Mouse (Mus musculus) ES-E14 (cell line): ENCODE data around the gene Gpr179. TPM values are rescaled to one million over a fixed set of nuclear protein-coding genes. Genes with fewer than 3 reads are reported as not detected.

Experiments used
- DNase-seq: peaks from one replicate; pipeline ENCODE4 v3.0.0-alpha.2; 2013; ENCODE audit warnings: low read depth, low spot score
- H3K27ac ChIP-seq: 2 replicates; pipeline ENCODE4 v1.5.1; 2012; ENCODE audit warnings: low read depth, mild to moderate bottlenecking, low read length, moderate library complexity, mixed read lengths; ENCODE audit not compliant: poor library complexity, insufficient read depth, severe bottlenecking
- H3K36me3 ChIP-seq: 2 replicates; pipeline ENCODE4 v1.6.1; 2012; ENCODE audit warnings: mild to moderate bottlenecking, low read length, moderate library complexity, mixed read lengths; ENCODE audit not compliant: control insufficient read depth, poor library complexity, insufficient read depth, severe bottlenecking
- H3K4me1 ChIP-seq, 2 experiments: fragments of 150-350 bp in 1 of 2; sonication (generic) in 1 of 2; 2 replicates each; pipeline ENCODE4 v1.6.1; 2012; ENCODE audit warnings: low read length in 2 of 2, mild to moderate bottlenecking in 1 of 2, mixed read lengths in 1 of 2; ENCODE audit not compliant: control insufficient read depth in 2 of 2, insufficient read depth in 2 of 2, poor library complexity in 1 of 2
- H3K4me3 ChIP-seq, 2 experiments: fragments of 150-350 bp in 1 of 2; sonication (generic) in 1 of 2; 2 replicates each; pipeline ENCODE4 v1.5.1; 2012; ENCODE audit warnings: low read length in 2 of 2, low read depth in 1 of 2, mild to moderate bottlenecking in 1 of 2, mixed read lengths in 1 of 2; ENCODE audit not compliant: insufficient read depth in 1 of 2, poor library complexity in 1 of 2, severe bottlenecking in 1 of 2
- H3K9ac ChIP-seq: 2 replicates; pipeline ENCODE4 v1.6.1; 2012; ENCODE audit warnings: low read depth, mild to moderate bottlenecking, low read length, mixed read lengths; ENCODE audit not compliant: poor library complexity, insufficient read depth, severe bottlenecking
- H3K9me3 ChIP-seq: fragments of 150-350 bp; sonication (generic); 2 replicates; pipeline ENCODE4 v1.6.1; 2012; ENCODE audit warnings: low read depth, mild to moderate bottlenecking, low read length; ENCODE audit not compliant: control insufficient read depth, insufficient read depth
- CHD2 ChIP-seq: IDR thresholded peaks from 2 replicates; pipeline ENCODE4 v1.6.1; 2014; ENCODE audit warnings: mild to moderate bottlenecking, low read depth, low read length, inconsistent platforms
- HCFC1 ChIP-seq: IDR thresholded peaks from 2 replicates; pipeline ENCODE4 v1.6.1; 2012; ENCODE audit warnings: low read length, inconsistent platforms, borderline replicate concordance; ENCODE audit not compliant: insufficient read depth
- MAFK ChIP-seq: IDR thresholded peaks from 2 replicates; pipeline ENCODE4 v1.6.1; 2014; ENCODE audit warnings: mild to moderate bottlenecking, low read depth, low read length, inconsistent platforms; ENCODE audit not compliant: insufficient read depth
- ZC3H11A ChIP-seq: IDR thresholded peaks from 2 replicates; pipeline ENCODE4 v1.6.1; 2012; ENCODE audit warnings: low read depth, mild to moderate bottlenecking, inconsistent platforms, low read length, borderline replicate concordance
- ZNF384 ChIP-seq: IDR thresholded peaks from 2 replicates; pipeline ENCODE4 v1.6.1; 2012; ENCODE audit warnings: low read depth, low read length, inconsistent platforms
- in situ Hi-C, 2 experiments: fragments of 600-800 bp; cut with MboI; formaldehyde crosslinking; loops; one replicate each; pipeline ENCODE4 v1.15.1; 2025; ENCODE audit warnings: low sequenced_read_pairs in 2 of 2, inconsistent platforms in 1 of 2; ENCODE audit not compliant: unreplicated experiment in 2 of 2
- total RNA-seq: library from RNA; depleted of rRNA; stranded (reverse); fragments of 300-350 nt; gene quantifications from 2 replicates; pipeline ENCODE4 v1.2.3, GENCODE M21; 2012

The Gpr179 gene
- total RNA-seq, 1 experiment: 0.31 TPM

DNA sequence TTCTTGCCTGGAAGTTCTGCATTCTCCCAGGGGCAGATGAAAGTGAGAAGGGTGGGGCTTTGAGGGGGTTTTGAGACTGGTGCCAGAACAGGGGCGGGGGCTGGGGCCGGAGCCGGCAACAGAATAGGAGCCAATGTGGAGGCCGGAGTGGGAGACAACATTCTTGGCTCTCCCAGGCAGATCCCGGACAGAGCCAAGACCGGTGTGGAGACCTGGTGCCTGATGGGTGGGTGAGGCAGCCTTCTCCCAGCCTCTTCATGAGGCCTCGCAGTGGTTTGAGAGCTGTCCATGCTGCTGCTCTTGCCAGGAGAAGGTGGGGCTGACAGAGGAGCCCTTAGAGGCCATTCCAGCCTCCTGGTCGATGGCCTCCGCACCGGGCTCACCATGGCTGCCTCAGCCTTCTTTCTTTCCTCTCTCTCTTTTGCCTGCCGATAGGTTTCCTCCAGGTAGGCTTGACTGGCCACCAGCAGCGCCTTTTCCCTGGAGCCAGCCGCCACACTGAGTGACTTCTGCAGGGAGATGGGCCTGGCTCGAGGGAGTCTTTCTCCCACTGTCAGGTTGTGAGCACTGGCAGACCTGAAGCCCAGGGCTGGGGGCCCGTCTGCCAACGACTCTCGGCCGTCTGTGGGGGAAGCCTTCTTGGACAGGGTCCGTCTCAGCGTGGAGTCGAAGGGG is 13.4 kb downstream of the Gpr179 start:
- Histone ChIP-seq H3K4me3 (peak overlapping the region; percentile 27 to 43; a peak in 2 of 4 replicates), H3K9me3 (no peaks in the 10 kb centered on the region), H3K4me1 (peaks cover 6 to 35% of the 10 kb centered on the region in 2 experiments), H3K27ac (no peak overlapping the region), H3K36me3 (no peaks in the 10 kb centered on the region; the same call in 1 of the 2 replicates), H3K9ac (no peak overlapping the region; the same call in 1 of the 2 replicates)
- TF ChIP-seq HCFC1 (no peak), MAFK (no peak), ZC3H11A (no peak), ZNF384 (no peak), CHD2 (no peak)
- no peak for DNase-seq
- in situ Hi-C loops: no loop called here

- no peak overlapping the region for H3K9ac ChIP-seq
- no peak for DNase-seq
- in situ Hi-C loops: no loop called here
- no peak overlapping the region for H3K27ac ChIP-seq
- TF ChIP-seq ZNF384: no peak
- TF ChIP-seq HCFC1: no peak
- TF ChIP-seq ZC3H11A: no peak
- TF ChIP-seq MAFK: no peak
- TF ChIP-seq CHD2: no peak
- H3K4me3 ChIP-seq: peak overlapping the region; percentile 26 to 27; a peak in 2 of 4 replicates
- H3K4me1 ChIP-seq: peaks cover 12 to 40% of the 10 kb centered on the region in 2 experiments
- no peaks in the 10 kb centered on the region for H3K36me3 ChIP-seq
- no peaks in the 10 kb centered on the region for H3K9me3 ChIP-seq
Measured at GRCm38 (mm10) chr11:97337363-97337762, 14.5 kb downstream of the Gpr179 start.

GRCm38 (mm10) chr11:97336751-97337345 is 15.0 kb downstream of the Gpr179 start:
- Histone ChIP-seq H3K4me1 (peaks cover 12 to 40% of the 10 kb centered on the region in 2 experiments), H3K9me3 (no peaks in the 10 kb centered on the region), H3K36me3 (no peaks in the 10 kb centered on the region), H3K4me3 (peak overlapping the region; percentile 26 to 28; a peak in 2 of 4 replicates), H3K27ac (no peak overlapping the region), H3K9ac (peak overlapping the region; percentile 2; the same call in 1 of the 2 replicates)
- TF ChIP-seq ZNF384 (no peak), ZC3H11A (no peak), HCFC1 (no peak), MAFK (no peak), CHD2 (no peak)
- no peak for DNase-seq
- in situ Hi-C loops: no loop called here

GRCm38 (mm10) chr11:97336238-97336637 is 15.6 kb downstream of the Gpr179 start:
- Histone ChIP-seq H3K36me3 (no peaks in the 10 kb centered on the region), H3K9ac (peak overlapping the region; percentile 27; the same call in 1 of the 2 replicates), H3K4me1 (peaks cover 12 to 40% of the 10 kb centered on the region in 2 experiments), H3K4me3 (peak overlapping the region; percentile 14 to 28; a peak in 2 of 4 replicates), H3K9me3 (no peaks in the 10 kb centered on the region), H3K27ac (no peak overlapping the region)
- in situ Hi-C loops: no loop called here
- DNase-seq: no peak
- TF ChIP-seq ZC3H11A (no peak), ZNF384 (no peak)
